Mouse (Mus musculus) lung, adult 2 months (tissue): ENCODE data around the gene Otub1.
A peak's percentile ranks its signal among the peaks of the same experiment; 100 is the strongest.

Experiments
- CTCF ChIP-seq: fragments of 200-500 bp; IDR thresholded peaks from 2 replicates; pipeline ENCODE4 v1.5.1; 2011; ENCODE audit warnings: mild to moderate bottlenecking, low read length, control low read depth; ENCODE audit not compliant: insufficient read depth
- POLR2A ChIP-seq: fragments of 200-500 bp; IDR thresholded peaks from 2 replicates; pipeline ENCODE4 v1.6.1; 2011; ENCODE audit warnings: low read depth, mild to moderate bottlenecking, control low read depth, low read length, borderline replicate concordance; ENCODE audit errors: extremely low read depth

DNA sequence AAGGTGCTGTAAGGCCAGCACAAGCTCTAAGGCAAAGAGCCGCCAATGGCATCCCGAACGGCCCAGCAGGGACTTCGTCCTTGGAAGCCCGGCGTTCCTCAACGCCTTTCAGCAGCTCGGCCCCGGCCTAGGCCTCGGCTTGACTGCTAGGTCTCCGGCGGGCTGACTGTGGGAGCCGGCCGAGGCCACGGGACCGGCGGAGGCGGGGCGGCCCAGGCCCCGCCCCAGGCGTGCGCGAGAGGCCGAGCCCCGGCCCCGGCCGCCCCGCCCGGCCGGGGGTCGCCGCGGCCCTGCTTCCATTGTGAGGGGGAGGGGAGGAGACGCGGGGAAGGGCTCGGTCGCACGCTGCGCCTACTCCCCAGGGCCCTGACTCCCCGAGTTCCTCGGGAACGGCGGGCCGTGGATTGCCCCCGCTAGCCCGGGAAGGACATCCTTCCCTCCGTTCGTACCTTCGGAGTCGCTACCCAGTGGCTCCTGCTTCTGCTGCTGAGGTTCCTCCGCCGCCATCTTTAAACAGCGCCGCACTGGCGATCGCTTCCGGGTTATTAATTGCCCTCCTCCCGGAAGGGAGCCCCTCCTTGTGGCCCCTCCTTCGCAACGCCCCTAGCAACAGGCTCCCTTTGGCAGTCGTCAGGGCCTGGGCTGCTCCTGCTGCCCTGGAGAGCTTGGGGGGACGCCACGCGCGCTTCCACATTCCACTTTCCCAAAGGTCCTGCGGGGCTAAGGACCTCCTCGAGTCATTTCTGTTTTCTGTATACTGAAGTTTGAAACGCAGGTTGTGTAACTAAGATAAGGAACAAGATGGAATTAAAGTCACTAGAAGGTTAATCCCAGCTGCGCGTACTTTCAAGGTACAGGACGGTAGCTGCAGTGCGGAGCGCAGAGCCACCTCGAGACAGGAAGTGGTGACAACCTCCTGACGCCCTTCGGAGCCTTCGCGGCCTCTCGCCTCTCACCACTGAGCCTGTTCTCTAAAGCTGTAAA is at the start of gene Otub1:
- TF ChIP-seq POLR2A (peak; percentile 77; the same call in 1 of the 2 replicates), CTCF (no peak)
